Mouse (Mus musculus): ENCODE data around the gene Thsd4.
A peak's percentile ranks its signal among the peaks of the same experiment; 100 is the strongest.

The Thsd4 gene

DNA sequence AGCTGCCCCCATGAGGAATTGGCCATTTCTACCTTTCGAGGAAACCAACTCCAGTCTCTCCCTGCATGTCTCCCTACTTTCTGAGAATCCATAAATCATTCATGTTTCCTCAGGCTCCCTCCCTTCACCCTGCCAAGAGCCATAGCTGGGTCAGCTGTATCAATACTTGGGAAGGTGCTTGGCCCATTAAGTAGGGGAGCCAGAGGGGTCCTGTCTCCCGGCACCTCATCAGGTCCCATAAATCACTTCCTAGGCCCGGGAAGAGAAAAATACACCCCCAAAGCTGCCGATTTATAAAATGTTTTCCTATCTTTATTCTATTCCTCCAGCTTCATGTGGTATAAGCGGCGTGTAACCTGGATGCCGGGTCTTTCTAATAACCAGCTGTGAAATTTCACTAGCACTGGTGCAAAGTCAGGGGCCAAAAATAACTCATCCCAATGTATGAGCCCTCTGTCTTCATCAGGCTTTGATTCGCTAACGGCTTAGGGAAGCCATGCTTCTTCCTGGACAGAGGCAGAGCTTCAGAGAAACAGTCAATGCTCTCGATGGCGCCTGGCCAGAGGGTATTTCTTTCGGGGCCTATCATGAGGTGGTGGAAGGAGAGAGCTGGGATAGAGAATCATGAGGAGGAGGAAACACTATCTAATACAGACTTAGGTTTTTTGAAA lies 323.2 kb downstream of the Thsd4 start:
- DNase-seq: no peak

DNA sequence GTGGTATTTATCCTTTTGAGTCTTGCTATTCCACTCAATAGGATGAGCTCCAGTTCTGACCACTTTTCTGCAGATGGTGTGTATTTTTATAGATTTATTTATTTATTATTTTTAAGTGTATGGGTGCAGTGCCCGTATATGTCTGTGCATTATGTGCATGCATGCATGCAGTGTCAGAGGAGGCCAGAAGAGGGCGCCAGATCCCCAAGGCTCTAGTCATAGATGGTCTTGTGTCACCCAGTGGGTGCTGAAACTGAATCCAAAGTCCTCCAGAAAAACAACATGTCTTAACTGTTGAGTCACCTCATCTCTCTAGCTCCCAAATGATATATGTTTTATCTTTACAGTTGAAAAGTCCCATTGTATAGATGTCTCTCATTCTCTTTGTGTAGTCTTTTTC lies 326.3 kb downstream of the Thsd4 start:
- no peak for DNase-seq

DNA sequence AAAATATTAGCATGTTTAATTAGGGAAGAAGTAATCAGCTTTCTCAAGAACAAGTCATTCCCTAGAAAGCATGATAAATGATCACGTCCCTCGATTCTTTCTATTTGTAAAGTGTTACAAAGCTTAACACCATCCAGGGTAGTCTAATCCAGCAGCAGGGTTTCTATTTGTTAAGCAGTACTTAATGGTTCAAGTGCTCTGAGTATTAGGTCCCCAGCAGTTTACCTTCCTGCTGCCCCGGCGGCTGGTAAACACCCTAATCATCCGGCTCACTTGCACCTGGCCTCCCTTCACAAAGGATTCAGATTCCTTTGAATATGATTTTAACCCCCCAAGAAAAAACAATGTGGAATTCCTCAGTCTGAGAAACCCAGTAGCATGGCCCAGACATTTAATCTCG lies 326.9 kb downstream of the Thsd4 start:
- no peak for DNase-seq

DNA sequence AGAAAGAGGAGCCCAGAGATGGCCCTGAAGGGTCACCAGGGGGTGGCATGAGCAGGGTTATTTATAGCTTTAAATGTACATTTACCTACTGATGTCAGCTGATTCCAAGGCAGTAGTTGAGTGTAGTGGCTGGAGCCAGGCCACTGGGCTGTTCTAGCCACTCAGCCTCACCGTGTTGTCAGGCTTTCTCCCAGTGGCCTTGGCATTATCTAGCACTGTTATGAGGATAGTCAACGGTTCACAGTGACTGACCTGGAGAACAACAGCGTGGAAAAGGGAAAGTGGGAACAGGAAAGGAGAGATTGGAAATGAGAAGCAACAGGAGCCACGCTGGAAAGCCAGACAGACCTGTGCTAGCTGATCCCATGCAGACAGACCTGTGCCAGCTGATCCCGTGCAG lies 329.5 kb downstream of the Thsd4 start:
- DNase-seq: no peak

DNA sequence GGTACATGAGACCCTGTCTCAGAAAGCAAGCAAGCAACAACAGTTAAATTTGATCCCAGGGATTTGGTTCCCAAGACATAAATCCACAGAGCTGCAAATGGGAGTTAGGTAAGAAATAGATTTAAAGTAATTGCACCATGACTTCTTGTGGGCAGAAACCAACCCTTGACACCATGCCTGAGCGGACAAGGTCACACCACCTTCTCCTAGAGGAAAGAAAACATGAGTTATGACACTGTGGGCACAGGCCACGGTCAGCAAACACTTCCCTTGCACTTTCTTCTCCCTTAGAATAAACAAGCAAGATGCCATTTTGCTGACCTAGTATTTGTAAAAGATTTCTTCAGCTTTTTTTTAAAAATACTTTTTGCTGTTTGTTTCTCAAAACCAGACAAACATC lies 334.4 kb downstream of the Thsd4 start:
- peak; percentile 12 for DNase-seq

DNA sequence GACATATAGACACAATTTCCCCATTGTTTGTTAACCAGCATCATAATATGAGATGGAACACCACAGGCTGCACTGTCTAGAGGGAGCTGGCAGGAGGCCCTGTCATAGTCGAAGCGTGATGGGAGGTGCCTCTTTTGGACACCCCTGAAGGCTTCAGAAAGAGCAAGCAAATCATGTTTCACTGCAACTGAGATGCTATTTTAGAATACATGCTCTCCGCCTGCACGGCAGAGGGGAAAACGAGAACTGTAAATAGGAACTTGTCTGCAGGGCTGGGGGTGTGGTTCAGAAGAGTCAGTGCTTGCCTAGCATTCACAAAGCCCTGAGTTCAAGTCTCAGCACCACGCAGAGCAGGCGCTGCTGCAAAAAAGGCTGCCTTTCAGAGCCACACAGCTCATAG lies 334.9 kb downstream of the Thsd4 start:
- DNase-seq: no peak

DNA sequence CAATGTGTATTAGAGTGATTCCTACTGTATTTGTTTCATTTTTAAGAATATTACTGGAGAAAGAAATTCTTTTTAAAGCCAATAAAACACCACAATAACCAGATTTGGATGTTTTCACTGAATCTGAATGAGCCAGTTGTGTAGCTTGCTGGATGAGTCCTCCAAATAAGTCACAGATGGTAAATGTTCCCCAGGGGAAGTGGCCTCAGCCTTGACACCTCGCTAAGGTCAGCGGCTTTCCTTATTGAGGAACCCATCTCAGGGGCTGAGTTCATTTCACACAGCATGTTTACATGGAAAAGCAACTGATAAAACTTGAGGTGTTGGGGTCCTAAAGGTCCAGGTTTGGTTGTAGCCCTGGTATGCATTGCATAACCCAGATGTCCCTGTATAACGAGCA lies 337.8 kb downstream of the Thsd4 start:
- DNase-seq: no peak

DNA sequence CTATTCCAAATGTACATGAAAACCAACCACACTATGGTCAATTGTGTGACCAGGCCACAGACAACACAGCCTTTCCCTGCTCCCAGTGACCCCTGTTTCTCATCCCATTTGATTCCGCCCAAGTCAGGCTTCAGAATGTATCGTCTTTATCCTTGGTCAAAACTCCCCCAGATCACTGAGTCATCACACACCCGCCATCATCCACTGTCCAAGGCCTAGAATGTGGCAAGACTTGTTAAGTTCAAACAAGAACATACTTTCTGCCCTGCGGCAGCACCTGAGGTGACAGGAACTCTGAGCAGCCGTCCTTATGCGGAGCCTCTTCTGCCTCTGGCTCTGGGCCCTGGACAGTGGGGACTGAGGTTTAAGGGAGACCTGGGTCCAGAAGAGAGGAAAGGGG lies 339.5 kb downstream of the Thsd4 start:
- DNase-seq: no peak

DNA sequence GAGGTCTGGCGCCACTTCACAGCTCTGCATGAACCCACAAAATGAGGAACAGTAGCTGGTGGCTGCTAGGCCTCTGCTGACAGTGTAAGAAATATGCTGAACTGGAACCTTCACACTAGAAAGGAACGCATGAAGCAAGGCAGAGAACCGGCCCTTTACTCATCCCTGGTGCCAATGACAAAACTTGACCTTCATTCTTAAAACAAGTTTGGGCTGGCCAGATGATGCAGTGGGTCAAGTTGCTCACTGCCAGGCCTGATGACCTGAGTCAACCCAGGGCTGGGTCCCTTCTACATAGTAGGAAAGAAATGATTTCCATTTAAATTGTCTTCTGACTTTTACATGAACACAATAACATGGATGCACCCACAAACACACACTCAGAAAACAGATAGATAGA lies 340.9 kb downstream of the Thsd4 start:
- DNase-seq: no peak

DNA sequence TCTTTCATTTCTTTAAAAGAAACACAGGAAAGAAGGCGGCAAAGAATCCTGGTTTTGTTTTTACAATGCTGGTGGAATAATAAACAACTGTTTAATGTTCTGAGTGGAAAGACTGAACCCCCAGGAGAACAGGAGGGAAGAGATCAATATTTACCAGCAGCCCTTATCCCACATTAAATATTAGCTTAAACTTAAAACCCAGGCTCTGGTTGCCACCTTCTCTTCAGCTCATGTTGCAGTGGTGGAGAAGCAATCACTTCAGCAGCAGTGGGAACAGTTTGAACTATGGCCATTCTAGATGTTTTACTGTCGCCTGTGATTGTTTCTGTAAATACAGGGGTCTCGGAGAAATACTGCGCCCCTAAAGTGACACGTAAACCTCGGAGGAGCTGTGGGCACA lies 341.7 kb downstream of the Thsd4 start:
- DNase-seq: no peak

DNA sequence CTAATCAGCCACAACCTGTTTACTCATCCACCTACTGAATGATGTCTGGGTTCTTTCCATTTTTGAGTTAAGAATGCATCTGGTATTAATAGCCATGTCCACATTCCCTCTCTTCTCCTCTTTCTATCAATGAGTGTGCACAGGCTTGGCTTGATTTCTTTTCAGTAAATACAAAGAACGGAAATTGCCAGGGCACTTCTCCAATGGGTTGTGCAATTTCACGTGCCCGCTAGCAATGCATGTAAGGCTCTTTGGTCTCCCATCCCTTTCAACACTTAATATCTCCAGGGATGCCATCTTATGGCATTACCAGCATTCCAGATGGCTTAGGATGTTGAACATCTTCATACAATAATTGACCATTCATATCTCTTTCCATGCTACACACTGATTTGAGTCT lies 345.5 kb downstream of the Thsd4 start:
- DNase-seq: no peak

DNA sequence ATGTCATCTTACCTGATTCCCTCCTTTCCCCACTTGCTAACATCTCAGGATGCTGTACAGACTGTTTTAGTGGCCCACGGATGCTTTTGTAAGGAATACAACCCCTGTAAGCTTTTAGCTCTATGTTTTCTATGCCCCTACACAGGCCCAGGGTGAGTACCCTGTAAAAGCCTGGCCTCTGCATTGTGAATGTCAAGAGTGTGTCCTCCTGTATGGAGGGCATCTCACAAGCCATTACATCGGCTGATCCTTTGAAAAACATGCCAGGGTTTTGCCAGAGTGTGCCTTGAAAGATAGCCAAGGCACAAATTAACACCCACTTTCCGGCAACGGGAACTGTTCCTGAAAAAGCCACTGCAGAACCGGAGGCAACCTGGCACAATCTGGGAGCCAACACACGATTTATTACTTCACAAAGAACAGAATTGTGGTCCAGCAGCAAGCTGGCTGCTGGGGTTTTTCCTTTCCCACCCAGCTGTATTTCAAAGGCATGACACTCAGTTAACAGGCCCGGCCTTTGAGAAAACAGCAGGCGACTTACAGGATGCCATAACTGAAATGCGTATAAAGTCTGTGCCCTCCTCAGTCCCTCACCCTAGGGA lies 349.3 kb downstream of the Thsd4 start:
- DNase-seq: peak; percentile 65

DNA sequence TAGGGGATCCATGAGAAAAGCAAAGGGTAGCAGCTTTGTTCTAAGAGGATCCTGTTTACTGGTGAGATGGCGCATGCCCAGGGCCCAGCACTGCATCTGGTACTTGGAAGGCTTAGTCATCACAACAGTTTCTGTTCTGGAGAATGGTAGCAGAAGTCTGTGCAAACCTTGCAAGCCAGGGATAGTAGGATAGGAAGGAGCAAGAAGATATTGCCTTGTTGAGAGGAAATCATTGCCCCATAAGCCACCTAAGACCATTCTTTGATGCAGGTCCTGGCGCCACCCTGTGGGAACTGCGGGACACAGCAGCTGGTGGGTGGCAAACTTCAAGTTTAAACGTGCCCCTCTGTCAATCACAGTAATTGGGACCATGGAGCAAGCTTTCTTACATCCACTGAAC lies 354.9 kb downstream of the Thsd4 start:
- no peak for DNase-seq

DNA sequence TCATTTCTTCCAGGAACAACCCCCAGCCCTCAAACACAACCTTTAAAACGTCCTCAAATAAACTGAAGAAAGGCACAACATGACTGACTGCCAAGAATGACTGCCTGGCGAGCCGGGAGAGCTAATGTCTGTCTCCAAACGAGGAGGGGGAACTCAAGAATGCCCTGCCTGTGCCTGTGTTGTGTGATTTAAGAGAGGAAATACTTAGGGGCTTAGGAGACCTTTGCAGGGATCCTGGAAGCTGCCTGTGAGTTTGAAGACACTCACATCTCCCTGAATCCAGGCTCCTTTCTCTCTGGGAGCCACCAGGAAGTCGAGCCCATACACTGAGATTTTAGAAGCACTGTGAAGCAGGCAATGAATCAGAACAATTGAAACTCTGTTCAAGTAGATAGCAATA lies 361.0 kb downstream of the Thsd4 start:
- no peak for DNase-seq

DNA sequence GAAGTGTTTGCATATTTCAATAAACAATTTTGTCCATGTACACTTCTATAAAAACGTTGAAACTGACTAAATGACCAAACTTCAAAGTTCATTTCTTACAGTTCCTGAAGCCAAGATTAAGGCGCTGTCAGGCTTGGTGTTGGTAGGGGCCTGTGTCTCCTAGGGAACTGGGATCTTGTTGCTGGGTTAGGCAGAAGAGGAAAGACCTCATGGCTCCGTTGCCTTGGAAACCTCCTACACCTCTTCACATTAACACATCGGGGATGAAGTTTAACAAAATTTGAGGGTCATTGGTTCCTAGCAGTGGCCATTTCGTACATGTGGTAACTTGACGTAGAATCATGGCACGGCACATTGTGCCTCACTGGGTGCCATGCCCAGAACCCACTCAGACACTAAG lies 361.7 kb downstream of the Thsd4 start:
- no peak for DNase-seq

DNA sequence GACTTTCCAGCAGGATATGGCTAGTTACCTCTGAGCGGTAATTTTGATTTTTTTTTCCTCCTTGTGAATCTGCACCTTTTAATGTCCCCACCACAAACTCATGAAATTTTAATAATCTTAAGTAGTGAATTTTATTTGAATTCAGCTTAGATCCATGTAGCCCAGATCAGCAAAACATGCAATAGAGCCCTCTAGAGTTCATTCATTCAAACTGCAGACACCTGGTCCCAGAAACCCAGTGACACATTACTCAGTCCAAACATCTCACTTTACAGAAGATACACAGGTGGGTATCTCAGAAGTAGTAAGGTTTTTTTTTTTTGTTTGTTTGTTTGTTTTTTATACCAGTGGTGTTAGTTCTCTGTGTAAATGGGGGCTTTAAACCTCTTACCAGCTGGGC lies 368.9 kb downstream of the Thsd4 start:
- no peak for DNase-seq

DNA sequence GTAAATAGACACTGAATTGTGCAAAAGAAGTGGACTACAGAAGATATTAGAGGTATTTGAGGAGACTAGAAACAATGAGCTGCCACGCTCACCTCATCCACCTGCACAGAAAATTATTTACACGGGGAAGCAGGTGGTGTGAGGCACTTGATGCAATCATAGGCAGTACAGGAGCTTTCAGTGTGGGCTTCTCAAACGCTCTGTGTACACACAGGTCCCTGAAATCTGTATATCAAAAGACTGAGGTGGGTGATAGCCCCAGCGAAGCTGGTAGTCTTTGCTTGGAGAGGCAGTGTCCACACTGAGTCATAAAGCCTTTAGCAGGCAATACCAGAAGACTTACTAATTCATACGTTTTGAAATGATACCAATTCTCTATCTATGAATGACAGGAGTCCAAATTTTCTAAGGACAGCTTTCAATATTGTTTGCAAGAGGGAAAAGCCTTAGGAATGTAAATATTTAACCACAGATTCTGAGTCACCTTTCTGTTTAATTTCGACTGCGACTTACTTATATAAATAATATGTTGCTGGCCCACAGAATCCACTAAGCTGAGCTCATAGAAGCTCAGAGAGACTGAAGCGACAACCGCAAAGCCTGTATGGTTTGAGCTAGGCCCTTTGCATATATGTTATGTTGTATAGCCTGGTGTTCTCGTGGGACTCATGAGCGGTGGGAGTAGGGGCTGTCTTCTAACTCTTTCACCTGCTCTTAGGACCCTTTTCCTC lies 369.8 kb downstream of the Thsd4 start:
- no peak for DNase-seq

DNA sequence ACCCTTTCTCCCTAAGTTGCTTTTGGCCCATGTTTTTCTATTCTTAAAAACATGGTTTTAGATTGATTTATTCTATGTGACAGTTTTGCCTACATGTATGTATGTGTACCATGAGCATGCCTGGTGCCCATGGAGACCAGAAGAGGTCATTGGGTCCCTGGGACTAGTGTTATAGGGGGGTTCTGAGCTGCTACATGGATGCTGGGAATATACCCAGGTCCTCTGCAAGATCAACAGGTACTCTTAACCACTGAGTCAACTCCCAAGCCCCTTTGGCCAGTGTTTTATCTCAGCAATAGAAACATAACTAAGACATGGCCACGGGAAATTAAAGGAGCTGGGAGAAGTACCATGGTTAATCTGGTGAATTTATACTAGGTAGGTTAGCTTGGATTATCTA lies 371.3 kb downstream of the Thsd4 start:
- DNase-seq: no peak

DNA sequence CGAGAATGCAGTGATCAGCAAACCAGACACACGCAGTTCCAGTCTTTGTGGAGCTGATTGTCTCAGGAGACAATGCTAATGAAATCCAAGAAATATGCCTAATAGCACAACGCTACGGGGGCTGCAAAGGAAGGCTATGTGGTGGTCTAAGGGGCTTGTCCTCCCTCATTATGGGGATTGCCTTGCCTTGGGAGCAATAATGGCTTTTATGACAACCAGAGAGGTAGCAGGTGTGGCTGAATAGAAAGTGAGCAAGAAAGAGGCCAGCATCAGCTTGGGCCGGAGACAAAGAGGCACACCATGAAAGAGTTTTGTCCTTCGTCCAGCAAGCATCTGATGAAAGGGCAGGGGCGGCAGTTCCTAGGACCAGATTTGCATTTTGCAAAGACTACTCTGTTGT lies 372.9 kb downstream of the Thsd4 start:
- no peak for DNase-seq

DNA sequence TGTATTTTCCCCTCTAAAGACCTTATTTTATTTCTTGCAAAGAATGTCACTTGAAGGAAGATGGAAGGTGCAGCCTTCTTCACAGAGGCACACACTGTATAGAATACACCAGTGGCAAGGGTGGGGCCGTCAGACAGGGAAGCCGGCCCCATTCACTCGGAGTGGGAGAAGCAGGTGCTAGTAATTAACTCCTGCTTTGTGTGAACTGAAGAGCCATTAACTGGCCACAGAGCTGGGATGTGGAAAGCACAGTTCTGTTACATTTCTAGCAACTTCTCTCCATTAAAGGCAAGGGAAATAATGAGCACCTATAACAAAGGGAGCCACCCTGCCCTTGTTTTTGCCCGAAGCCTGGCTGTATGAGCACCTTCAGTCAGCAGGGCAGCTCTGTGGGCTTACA lies 374.4 kb downstream of the Thsd4 start:
- DNase-seq: no peak

DNA sequence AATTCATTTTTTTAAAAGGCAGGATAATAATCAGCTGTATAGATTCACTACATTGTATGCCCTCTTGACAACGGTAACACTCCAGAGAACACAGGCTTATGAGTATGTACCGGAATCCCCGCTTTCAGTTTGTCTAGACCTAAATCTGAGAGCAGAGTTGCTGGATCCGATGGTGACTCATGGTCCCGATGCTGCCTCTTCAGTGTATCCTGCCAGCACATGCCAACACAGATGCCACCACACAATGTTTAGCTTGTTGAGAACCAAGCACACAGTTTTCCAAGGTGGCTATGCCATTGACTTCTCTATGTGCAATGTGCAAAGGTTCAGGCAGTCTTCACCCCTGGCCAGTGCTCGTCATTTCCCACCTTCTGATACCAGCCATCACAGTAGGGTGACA lies 378.0 kb downstream of the Thsd4 start:
- no peak for DNase-seq

DNA sequence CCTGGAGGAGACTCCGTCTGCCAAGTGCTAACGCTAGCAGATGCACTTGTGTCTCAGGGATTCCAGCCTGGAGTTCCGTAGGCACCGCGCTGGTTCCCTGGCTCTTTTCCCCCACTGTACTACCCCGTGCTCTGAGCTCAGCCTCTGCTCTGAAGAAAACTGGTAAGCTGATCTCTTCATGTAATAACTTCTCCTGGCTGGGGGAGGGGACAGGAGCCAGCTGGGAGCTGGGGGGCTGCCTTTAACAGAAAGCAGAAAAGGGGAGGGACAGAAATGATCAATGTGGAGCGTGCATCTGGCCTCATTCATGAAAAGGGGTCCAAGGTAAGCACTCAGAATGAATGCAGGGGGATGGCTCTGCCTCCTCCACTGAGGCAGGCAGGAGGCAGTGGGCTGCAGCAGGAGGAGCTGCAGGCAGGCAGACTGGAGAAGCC lies 380.7 kb downstream of the Thsd4 start:
- no peak for DNase-seq

DNA sequence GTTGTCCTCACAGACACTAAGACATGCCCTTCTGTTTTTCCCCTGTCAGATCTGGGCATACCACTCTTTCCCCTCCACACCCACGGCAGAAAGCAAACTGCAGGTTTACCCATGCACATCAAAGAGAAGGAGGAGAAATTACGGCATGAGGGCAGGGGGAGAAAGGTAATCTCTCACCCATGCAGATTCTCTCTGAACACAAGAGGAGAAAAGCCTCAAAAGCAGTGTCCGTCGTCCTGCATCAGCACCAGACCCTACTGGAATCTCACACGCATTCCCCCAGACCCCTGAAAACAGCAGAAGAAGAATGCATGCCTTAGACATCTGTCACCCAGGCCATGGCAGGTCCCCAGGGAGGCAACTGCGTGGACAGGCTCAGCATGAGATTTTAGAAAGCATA lies 381.4 kb downstream of the Thsd4 start:
- no peak for DNase-seq

DNA sequence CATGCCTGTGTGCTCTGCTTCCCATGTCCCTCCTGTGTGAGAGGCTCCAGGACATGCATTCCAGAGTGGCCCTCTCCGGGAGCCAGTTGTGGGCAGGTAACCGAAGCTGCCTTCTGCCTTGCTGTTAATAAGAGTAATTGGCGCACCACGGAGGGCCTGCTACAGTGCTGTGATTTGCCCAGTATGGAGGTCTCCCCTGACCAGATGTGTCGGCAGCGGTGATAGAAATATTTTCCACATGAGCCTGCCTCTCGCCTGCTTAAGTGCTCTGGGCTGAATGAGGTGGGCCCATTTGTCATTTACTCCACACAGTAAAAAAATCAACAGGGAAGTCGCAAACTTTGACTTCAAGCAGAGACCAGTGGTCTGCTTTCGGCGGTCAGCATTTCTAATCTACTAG lies 382.4 kb downstream of the Thsd4 start:
- no peak for DNase-seq
